ENCODE assay signal across 30 mouse cellular contexts in genomic region chr2:129688036-129688625, GRCm38 (mm10). TPM values are rescaled to one million over a fixed set of nuclear protein-coding genes. Genes with fewer than 3 reads are reported as not detected.
DNase-seq lines count a peak whose midpoint lies in the region; TF ChIP-seq lines count a peak whose summit lies in the region.
"Had no signal": no experiment of that assay in that cellular context is flagged by ENCODE, and none has a peak within 500 bp of the region (broad histone marks: within the 10 kb centered on the region; RNA-seq: fewer than 3 reads in every experiment).

No protein-coding gene starts in this region.

- no peak overlapping the region for H3K27ac ChIP-seq in ES-E14 (ENCODE audit: insufficient read depth, low read depth, low read length, poor library complexity, severe bottlenecking)
- H3K27ac ChIP-seq: embryonic facial prominence, embryonic 10.5 days; embryonic facial prominence, embryonic 13.5 days; forebrain, embryonic 12.5 days; heart, embryonic 13.5 days; hindbrain, embryonic 12.5 days; hindbrain, embryonic 15.5 days had no signal

- in situ Hi-C loops in ES-E14 (cut with MboI; ENCODE audit: low sequenced_read_pairs in 2 of 2, unreplicated experiment in 2 of 2), result loop anchor here (10.0 to 25.0 kb wide), 2 partner anchors 174 to 187 kb away; no protein-coding TSS in a partner anchor

- no peak for TF ChIP-seq CTCF in brain, embryonic 14.5 days (IDR thresholded peaks at IDR 0.05; ENCODE audit: borderline replicate concordance, extremely low read depth, insufficient read depth, insufficient read length)

- H3K9ac ChIP-seq in ES-E14 (ENCODE audit: insufficient read depth, low read depth, low read length, poor library complexity, severe bottlenecking), result peak overlapping the region; percentile 24; the same call in 1 of the 2 replicates
- H3K9ac ChIP-seq: embryonic facial prominence, embryonic 13.5 days; forebrain, embryonic 12.5 days; forebrain, embryonic 15.5 days; heart, embryonic 13.5 days; hindbrain, embryonic 12.5 days; hindbrain, embryonic 15.5 days had no signal

- H3K36me3 ChIP-seq in ES-E14 (ENCODE audit: control insufficient read depth, insufficient read depth, low read length, poor library complexity, severe bottlenecking), result no peaks in the 10 kb centered on the region
- H3K36me3 ChIP-seq: embryonic facial prominence, embryonic 10.5 days; embryonic facial prominence, embryonic 13.5 days; forebrain, embryonic 12.5 days; forebrain, embryonic 15.5 days; heart, embryonic 13.5 days; hindbrain, embryonic 12.5 days; hindbrain, embryonic 15.5 days had no signal

- no peaks in the 10 kb centered on the region for H3K9me3 ChIP-seq in ES-E14 (ENCODE audit: control insufficient read depth, insufficient read depth, low read depth, low read length)
- H3K9me3 ChIP-seq: embryonic facial prominence, embryonic 10.5 days; embryonic facial prominence, embryonic 13.5 days; forebrain, embryonic 12.5 days; forebrain, embryonic 15.5 days; heart, embryonic 13.5 days; hindbrain, embryonic 12.5 days; hindbrain, embryonic 15.5 days had no signal

- DNase-seq in cerebellum, postnatal 10 days, result peak; percentile 53 to 68
- no peak for DNase-seq in cerebellum, adult 8-10 months
- peak; percentile 41 to 44 for DNase-seq in right cerebral cortex, postnatal 10 days (ENCODE audit: low spot score in 2 of 2)
- no peak for DNase-seq in right cerebral cortex, postnatal 14 days
- DNase-seq in ES-E14 (ENCODE audit: low read depth, low spot score), result no peak
- peak; percentile 19 for DNase-seq in brain, embryonic 14.5 days (ENCODE audit: low read depth)
- no peak for DNase-seq in embryo, embryonic 10 days (ENCODE audit: low spot score)
- no peak for DNase-seq in adrenal gland, postnatal 36 days
- DNase-seq: adrenal gland, postnatal 10 days; embryo, embryonic 11 days; gastrocnemius, postnatal 25 days; heart, adult 18-20 months; heart, postnatal 14 days; kidney, adult 2 months had no signal

- H3K4me1 ChIP-seq in ES-E14 (ENCODE audit: control insufficient read depth in 2 of 2, insufficient read depth in 2 of 2, low read length in 2 of 2, poor library complexity in 1 of 2), result peaks cover 0 to 3% of the 10 kb centered on the region in 2 experiments; a peak in 1 of 4 replicates
- H3K4me1 ChIP-seq: embryonic facial prominence, embryonic 10.5 days; embryonic facial prominence, embryonic 13.5 days; hindbrain, embryonic 12.5 days had no signal

- TF ChIP-seq POLR2A in brain, embryonic 14.5 days (IDR thresholded peaks at IDR 0.05; ENCODE audit: borderline replicate concordance, extremely low read depth, insufficient read depth, insufficient read length, poor library complexity, severe bottlenecking), result no peak

- H3K4me3 ChIP-seq in ES-E14 (ENCODE audit: insufficient read depth in 1 of 2, low read depth in 1 of 2, low read length in 2 of 2, poor library complexity in 1 of 2, severe bottlenecking in 1 of 2), result peak overlapping the region; percentile 42 to 47; a peak in 3 of 4 replicates
- H3K4me3 ChIP-seq: embryonic facial prominence, embryonic 10.5 days; embryonic facial prominence, embryonic 13.5 days; erythroblast, embryonic 14.5 days; forebrain, embryonic 12.5 days; forebrain, embryonic 15.5 days; heart, embryonic 13.5 days; hindbrain, embryonic 12.5 days; hindbrain, embryonic 15.5 days had no signal

TF ChIP-seq in ES-E14, 5 proteins besides CTCF, POLR2A, EP300 and RAD21:
- TF ChIP-seq ZNF384 (IDR thresholded peaks at IDR 0.05; ENCODE audit: low read depth, low read length), result no peak
- TF ChIP-seq CHD2 (IDR thresholded peaks at IDR 0.05; ENCODE audit: low read depth, low read length), result no peak
- TF ChIP-seq MAFK (IDR thresholded peaks at IDR 0.05; ENCODE audit: insufficient read depth, low read depth, low read length), result no peak
- no peak for TF ChIP-seq ZC3H11A (IDR thresholded peaks at IDR 0.05; ENCODE audit: borderline replicate concordance, low read depth, low read length)
- TF ChIP-seq HCFC1 (IDR thresholded peaks at IDR 0.05; ENCODE audit: borderline replicate concordance, insufficient read depth, low read length), result no peak

RNA-seq across cellular contexts. Expression of gene Pdyn, which starts 11.5 kb away (rescaled TPM):
- total RNA-seq in ES-E14 (2012; rRNA removed), result 1.6 and 3.3 TPM in 2 replicates
- 4.3 and 6.9 TPM in 2 replicates for polyA plus RNA-seq in brain, embryonic 14.5 days (2012; rRNA removed)
- under 1 TPM; 0.10 to 0.30 TPM for total RNA-seq in adrenal gland, postnatal 36 days (2021)
- total RNA-seq: adrenal gland, adult 18-20 months; common myeloid progenitor, adult 5-6 weeks; gastrocnemius, adult 8-10 months; gastrocnemius, postnatal 25 days; heart, adult 18-20 months; heart, postnatal 14 days; hematopoietic stem cell, adult 5-6 weeks; MEL had no signal
- polyA plus RNA-seq: C2C12; CD4-positive, CD25-positive, alpha-beta regulatory T cell, adult 4 months; erythroblast, embryonic 14.5 days; gonadal fat pad, adult 2 months; heart, embryonic 13.5 days; kidney, adult 2 months had no signal

Comparison
In these comparisons a context has a peak if more than half of its experiments do, and no peak if none do; other contexts are left out.
1. DNase-seq: peak in cerebellum, postnatal 10 days (2 of 2), right cerebral cortex, postnatal 10 days (2 of 2) and brain, embryonic 14.5 days (single experiment); none in cerebellum, adult 8-10 months (single experiment), right cerebral cortex, postnatal 14 days (single experiment), ES-E14 (single experiment), embryo, embryonic 10 days (single experiment) and adrenal gland, postnatal 36 days (0 of 2).